Mouse (Mus musculus): Measurements from ENCODE around the gene Rfx4. TPM values are rescaled to one million over a fixed set of nuclear protein-coding genes. Genes with fewer than 3 reads are reported as not detected.

Gene Rfx4
- polyA plus RNA-seq, 1 experiment, result not detected

GRCm38 (mm10) chr10:84855466-84855865 lies 99.6 kb downstream of the Rfx4 start:
- WGBS, result 81% methylated on average over 11 of the region's 11 CpGs

GRCm38 (mm10) chr10:84858371-84858770 lies 102.5 kb downstream of the Rfx4 start:
- Histone ChIP-seq H3K4me1 (ENCODE audit: control insufficient read depth, insufficient read depth, low read length) (no peaks in the 10 kb centered on the region; the same call in 1 of the 2 replicates), H3K4me3 (replicated peaks; ENCODE audit: control insufficient read depth, low read depth, low read length) (no peak overlapping the region), H3K27ac (ENCODE audit: control insufficient read depth, insufficient read depth, low read depth, low read length, poor library complexity) (no peak overlapping the region)
- WGBS, result 86% methylated on average over 8 of the region's 8 CpGs
- TF ChIP-seq CTCF (IDR thresholded peaks at IDR 0.05; ENCODE audit: control insufficient read depth, insufficient read depth, low read length), result no peak
- TF ChIP-seq POLR2A (IDR thresholded peaks at IDR 0.05; ENCODE audit: borderline replicate concordance, control insufficient read depth, low read depth, low read length), result no peak

More at GRCm38 (mm10) chr10:84855466-84855865, 99.6 kb downstream of the Rfx4 start:
- TF ChIP-seq CTCF (IDR thresholded peaks at IDR 0.05; ENCODE audit: control insufficient read depth, insufficient read depth, low read length), result no peak
- TF ChIP-seq POLR2A (IDR thresholded peaks at IDR 0.05; ENCODE audit: borderline replicate concordance, control insufficient read depth, low read depth, low read length), result no peak
- no peak overlapping the region for H3K27ac ChIP-seq (ENCODE audit: control insufficient read depth, insufficient read depth, low read depth, low read length, poor library complexity)
- no peak overlapping the region for H3K4me3 ChIP-seq (replicated peaks; ENCODE audit: control insufficient read depth, low read depth, low read length)
- H3K4me1 ChIP-seq (ENCODE audit: control insufficient read depth, insufficient read depth, low read length), result no peaks in the 10 kb centered on the region

GRCm38 (mm10) chr10:84858806-84859496 lies 103.1 kb downstream of the Rfx4 start:
- Histone ChIP-seq H3K27ac (ENCODE audit: control insufficient read depth, insufficient read depth, low read depth, low read length, poor library complexity) (no peak overlapping the region), H3K4me3 (replicated peaks; ENCODE audit: control insufficient read depth, low read depth, low read length) (no peak overlapping the region), H3K4me1 (ENCODE audit: control insufficient read depth, insufficient read depth, low read length) (no peaks in the 10 kb centered on the region; the same call in 1 of the 2 replicates)
- TF ChIP-seq POLR2A (IDR thresholded peaks at IDR 0.05; ENCODE audit: borderline replicate concordance, control insufficient read depth, low read depth, low read length) (no peak), CTCF (IDR thresholded peaks at IDR 0.05; ENCODE audit: control insufficient read depth, insufficient read depth, low read length) (no peak)
- 81% methylated on average over 14 of the region's 14 CpGs for WGBS

GRCm38 (mm10) chr10:84859556-84860380 lies 103.9 kb downstream of the Rfx4 start:
- Histone ChIP-seq H3K4me3 (replicated peaks; ENCODE audit: control insufficient read depth, low read depth, low read length) (no peak overlapping the region), H3K4me1 (ENCODE audit: control insufficient read depth, insufficient read depth, low read length) (no peaks in the 10 kb centered on the region; the same call in 1 of the 2 replicates), H3K27ac (ENCODE audit: control insufficient read depth, insufficient read depth, low read depth, low read length, poor library complexity) (no peak overlapping the region)
- WGBS, result 74% methylated on average over 13 of the region's 13 CpGs
- TF ChIP-seq CTCF (IDR thresholded peaks at IDR 0.05; ENCODE audit: control insufficient read depth, insufficient read depth, low read length), result no peak
- TF ChIP-seq POLR2A (IDR thresholded peaks at IDR 0.05; ENCODE audit: borderline replicate concordance, control insufficient read depth, low read depth, low read length), result no peak

- TF ChIP-seq CTCF (IDR thresholded peaks at IDR 0.05; ENCODE audit: control insufficient read depth, insufficient read depth, low read length), result no peak
- no peak for TF ChIP-seq POLR2A (IDR thresholded peaks at IDR 0.05; ENCODE audit: borderline replicate concordance, control insufficient read depth, low read depth, low read length)
Observed at GRCm38 (mm10) chr10:84863488-84863887, 107.6 kb downstream of the Rfx4 start.

GRCm38 (mm10) chr10:84867577-84867976 lies 111.7 kb downstream of the Rfx4 start:
- 83% methylated on average over 7 of the region's 7 CpGs for WGBS
- no peak for TF ChIP-seq POLR2A (IDR thresholded peaks at IDR 0.05; ENCODE audit: borderline replicate concordance, control insufficient read depth, low read depth, low read length)
- TF ChIP-seq CTCF (IDR thresholded peaks at IDR 0.05; ENCODE audit: control insufficient read depth, insufficient read depth, low read length), result no peak

More at GRCm38 (mm10) chr10:84863488-84863887, 107.6 kb downstream of the Rfx4 start:
- Histone ChIP-seq H3K4me1 (ENCODE audit: control insufficient read depth, insufficient read depth, low read length) (no peaks in the 10 kb centered on the region; the same call in 1 of the 2 replicates), H3K4me3 (replicated peaks; ENCODE audit: control insufficient read depth, low read depth, low read length) (no peak overlapping the region), H3K27ac (ENCODE audit: control insufficient read depth, insufficient read depth, low read depth, low read length, poor library complexity) (no peak overlapping the region)
- WGBS, result 78% methylated on average over 6 of the region's 6 CpGs

GRCm38 (mm10) chr10:84871285-84871684 lies 115.4 kb downstream of the Rfx4 start:
- no peak for TF ChIP-seq CTCF (IDR thresholded peaks at IDR 0.05; ENCODE audit: control insufficient read depth, insufficient read depth, low read length)
- TF ChIP-seq POLR2A (IDR thresholded peaks at IDR 0.05; ENCODE audit: borderline replicate concordance, control insufficient read depth, low read depth, low read length), result no peak
- H3K4me1 ChIP-seq (ENCODE audit: control insufficient read depth, insufficient read depth, low read length), result no peaks in the 10 kb centered on the region
- no peak overlapping the region for H3K27ac ChIP-seq (ENCODE audit: control insufficient read depth, insufficient read depth, low read depth, low read length, poor library complexity)
- 81% methylated on average over 12 of the region's 12 CpGs for WGBS
- H3K4me3 ChIP-seq (replicated peaks; ENCODE audit: control insufficient read depth, low read depth, low read length), result no peak overlapping the region

More at GRCm38 (mm10) chr10:84867577-84867976, 111.7 kb downstream of the Rfx4 start:
- no peak overlapping the region for H3K4me3 ChIP-seq (replicated peaks; ENCODE audit: control insufficient read depth, low read depth, low read length)
- H3K27ac ChIP-seq (ENCODE audit: control insufficient read depth, insufficient read depth, low read depth, low read length, poor library complexity), result no peak overlapping the region
- H3K4me1 ChIP-seq (ENCODE audit: control insufficient read depth, insufficient read depth, low read length), result no peaks in the 10 kb centered on the region; the same call in 1 of the 2 replicates

- no peak overlapping the region for H3K4me3 ChIP-seq (replicated peaks; ENCODE audit: control insufficient read depth, low read depth, low read length)
- H3K27ac ChIP-seq (ENCODE audit: control insufficient read depth, insufficient read depth, low read depth, low read length, poor library complexity), result no peak overlapping the region
- TF ChIP-seq POLR2A (IDR thresholded peaks at IDR 0.05; ENCODE audit: borderline replicate concordance, control insufficient read depth, low read depth, low read length) (no peak), CTCF (IDR thresholded peaks at IDR 0.05; ENCODE audit: control insufficient read depth, insufficient read depth, low read length) (no peak)
- WGBS, result 72% methylated on average over 4 of the region's 4 CpGs
- no peaks in the 10 kb centered on the region for H3K4me1 ChIP-seq (ENCODE audit: control insufficient read depth, insufficient read depth, low read length)
Observed at GRCm38 (mm10) chr10:84871921-84872320, 116.1 kb downstream of the Rfx4 start.

All from bone marrow, adult 2 months (tissue).